Mouse (Mus musculus) forebrain, embryonic 13.5 days (tissue): ENCODE measurements around the gene Fam49a. TPM values are rescaled to one million over a fixed set of nuclear protein-coding genes. Genes with fewer than 3 reads are reported as not detected.
"Not testable (repeated sequence)": the region's sequence is repeated elsewhere in the genome, so short reads cannot be mapped to it uniquely, and the experiment has no call there.

Experiments
- ATAC-seq: fragments of 200-750 bp; cut with Nextera tagmentation; 2 replicates; pipeline ENCODE4 v1.8.0; 2017
- H3K27ac ChIP-seq: fragments of 300-500 bp; sonication (generic); 2 replicates; pipeline ENCODE4 v1.5.1; 2015; ENCODE audit warnings: inconsistent platforms, mild to moderate bottlenecking, moderate library complexity
- H3K27me3 ChIP-seq: fragments of 300-500 bp; sonication (generic); 2 replicates; pipeline ENCODE4 v1.6.1; 2015; ENCODE audit warnings: mild to moderate bottlenecking, inconsistent platforms
- H3K36me3 ChIP-seq: fragments of 300-500 bp; sonication (generic); 2 replicates; pipeline ENCODE4 v1.6.1; 2015; ENCODE audit warnings: mild to moderate bottlenecking, inconsistent platforms; ENCODE audit not compliant: poor library complexity, severe bottlenecking
- H3K4me1 ChIP-seq: fragments of 300-500 bp; sonication (generic); 2 replicates; pipeline ENCODE4 v1.6.1; 2015; ENCODE audit warnings: inconsistent platforms
- H3K4me2 ChIP-seq: fragments of 300-500 bp; sonication (generic); 2 replicates; pipeline ENCODE4 v1.6.1; 2015; ENCODE audit warnings: inconsistent platforms, mild to moderate bottlenecking, moderate library complexity
- H3K4me3 ChIP-seq: fragments of 300-500 bp; sonication (generic); 2 replicates; pipeline ENCODE4 v1.5.1; 2015; ENCODE audit warnings: mild to moderate bottlenecking, inconsistent platforms
- H3K9ac ChIP-seq: fragments of 300-500 bp; sonication (generic); 2 replicates; pipeline ENCODE4 v1.6.1; 2015; ENCODE audit warnings: mild to moderate bottlenecking, inconsistent platforms
- H3K9me3 ChIP-seq: fragments of 300-500 bp; sonication (generic); replicated peaks from 2 replicates; pipeline ENCODE4 v1.6.1; 2016; ENCODE audit warnings: inconsistent platforms
- WGBS: fragments of 180-500 bp; shearing (Covaris S2); methylation state at CpG from one replicate; pipeline ENCODE4 v1.1.7; 2015; 5-methylcytosine and 5-hydroxymethylcytosine counted together
- polyA plus RNA-seq: library from polyadenylated mRNA; unstranded; fragments of >200 nt; fragmentation: Nextera tagmentation; extraction: Ambion mirVana; gene quantifications from 2 replicates; pipeline ENCODE4 v1.2.1, GENCODE M21; 2015

The Fam49a gene
- polyA plus RNA-seq, 1 experiment from 2014 or later: 55.0 TPM

GRCm38 (mm10) chr12:12239502-12239901, 22.4 kb upstream of the Fam49a start:
- no peak for ATAC-seq
- 0 out of 2 replicates have a peak, but pooled peaks cover 3% of the 10 kb centered on the region for H3K4me1 ChIP-seq
- 68% methylated on average over 3 of the region's 3 CpGs for WGBS
- no peak overlapping the region for H3K27ac ChIP-seq
- no peak overlapping the region for H3K9ac ChIP-seq
- H3K4me3 ChIP-seq: no peak overlapping the region
- H3K4me2 ChIP-seq: no peak overlapping the region
- H3K36me3 ChIP-seq: no peaks in the 10 kb centered on the region
- H3K27me3 ChIP-seq: no peaks in the 10 kb centered on the region
- H3K9me3 ChIP-seq: no peaks in the 10 kb centered on the region

GRCm38 (mm10) chr12:12243148-12243547, 18.8 kb upstream of the Fam49a start:
- Histone ChIP-seq H3K4me1 (no peaks in the 10 kb centered on the region), H3K4me3 (no peak overlapping the region), H3K9ac (no peak overlapping the region), H3K27ac (no peak overlapping the region), H3K4me2 (no peak overlapping the region), H3K9me3 (no peaks in the 10 kb centered on the region), H3K36me3 (no peaks in the 10 kb centered on the region), H3K27me3 (no peaks in the 10 kb centered on the region)
- 67% methylated on average over 3 of the region's 3 CpGs for WGBS
- ATAC-seq: no peak

- not testable (repeated sequence) for H3K9ac ChIP-seq, H3K27ac ChIP-seq, ATAC-seq, H3K9me3 ChIP-seq, H3K36me3 ChIP-seq, H3K4me3 ChIP-seq, H3K4me2 ChIP-seq, H3K27me3 ChIP-seq, H3K4me1 ChIP-seq
- WGBS: 91% methylated on average over 4 of the region's 4 CpGs
Observed at GRCm38 (mm10) chr12:12247023-12247422, 14.9 kb upstream of the Fam49a start.

GRCm38 (mm10) chr12:12249521-12249920, 12.4 kb upstream of the Fam49a start:
- H3K27me3 ChIP-seq: no peaks in the 10 kb centered on the region
- no peaks in the 10 kb centered on the region for H3K9me3 ChIP-seq
- H3K4me3 ChIP-seq: no peak overlapping the region
- 63% methylated on average over 2 of the region's 2 CpGs for WGBS
- no peaks in the 10 kb centered on the region for H3K36me3 ChIP-seq
- H3K4me1 ChIP-seq: no peaks in the 10 kb centered on the region
- no peak overlapping the region for H3K4me2 ChIP-seq
- no peak overlapping the region for H3K9ac ChIP-seq
- H3K27ac ChIP-seq: no peak overlapping the region
- ATAC-seq: no peak

- 72% methylated on average over 5 of the region's 5 CpGs for WGBS
- Histone ChIP-seq H3K4me3 (no peak overlapping the region), H3K27ac (peak overlapping the region; percentile 60), H3K9me3 (no peaks in the 10 kb centered on the region), H3K36me3 (no peaks in the 10 kb centered on the region), H3K27me3 (no peaks in the 10 kb centered on the region), H3K9ac (no peak overlapping the region), H3K4me2 (no peak overlapping the region), H3K4me1 (no peaks in the 10 kb centered on the region)
- peak; percentile 65; the same call in 1 of the 2 replicates for ATAC-seq
Observed at GRCm38 (mm10) chr12:12253526-12253925, 8.4 kb upstream of the Fam49a start.

- Histone ChIP-seq H3K4me2 (no peak overlapping the region), H3K27me3 (no peaks in the 10 kb centered on the region), H3K27ac (peak overlapping the region; percentile 60), H3K4me1 (no peaks in the 10 kb centered on the region), H3K36me3 (no peaks in the 10 kb centered on the region), H3K9me3 (no peaks in the 10 kb centered on the region), H3K9ac (no peak overlapping the region), H3K4me3 (no peak overlapping the region)
- 62% methylated on average over 4 of the region's 4 CpGs for WGBS
- peak; percentile 91 for ATAC-seq
Observed at GRCm38 (mm10) chr12:12254139-12254538, 7.8 kb upstream of the Fam49a start.

GRCm38 (mm10) chr12:12260979-12261960, 669 bp upstream of the Fam49a start:
- H3K4me1 ChIP-seq: peaks cover 21% of the 10 kb centered on the region
- peak; percentile 39 for ATAC-seq
- H3K36me3 ChIP-seq: no peaks in the 10 kb centered on the region
- whole genome bisulfite sequencing: 70% methylated on average over 9 of the region's 9 CpGs
- H3K4me2 ChIP-seq: peak overlapping the region; percentile 81
- H3K9me3 ChIP-seq: no peaks in the 10 kb centered on the region
- H3K27ac ChIP-seq: no peak overlapping the region
- peak overlapping the region; percentile 70 for H3K4me3 ChIP-seq
- peak overlapping the region; percentile 90 for H3K9ac ChIP-seq
- no peaks in the 10 kb centered on the region for H3K27me3 ChIP-seq

GRCm38 (mm10) chr12:12263371-12263791, 1.4 kb downstream of the Fam49a start:
- H3K9ac ChIP-seq: peak overlapping the region; percentile 90
- H3K27me3 ChIP-seq: no peaks in the 10 kb centered on the region
- peak overlapping the region; percentile 70 for H3K4me3 ChIP-seq
- H3K36me3 ChIP-seq: no peaks in the 10 kb centered on the region
- peak overlapping the region; percentile 81 for H3K4me2 ChIP-seq
- peaks cover 21% of the 10 kb centered on the region for H3K4me1 ChIP-seq
- WGBS: 0% methylated on average over 1 of the region's 1 CpGs
- H3K27ac ChIP-seq: no peak overlapping the region
- ATAC-seq: peak; percentile 55
- H3K9me3 ChIP-seq: no peaks in the 10 kb centered on the region

GRCm38 (mm10) chr12:12264151-12264550, 2.2 kb downstream of the Fam49a start:
- no peak overlapping the region for H3K27ac ChIP-seq
- no peaks in the 10 kb centered on the region for H3K9me3 ChIP-seq
- H3K4me2 ChIP-seq: peak overlapping the region; percentile 81

GRCm38 (mm10) chr12:12266552-12266951, 4.6 kb downstream of the Fam49a start:
- no peak overlapping the region for H3K27ac ChIP-seq
- peaks cover 21% of the 10 kb centered on the region for H3K4me1 ChIP-seq
- no peaks in the 10 kb centered on the region for H3K9me3 ChIP-seq
- no peak overlapping the region for H3K4me3 ChIP-seq
- no peak for ATAC-seq
- WGBS: 75% methylated on average over 1 of the region's 1 CpGs
- no peaks in the 10 kb centered on the region for H3K36me3 ChIP-seq
- H3K9ac ChIP-seq: no peak overlapping the region
- no peaks in the 10 kb centered on the region for H3K27me3 ChIP-seq
- H3K4me2 ChIP-seq: no peak overlapping the region

More at GRCm38 (mm10) chr12:12264151-12264550, 2.2 kb downstream of the Fam49a start:
- ATAC-seq: no peak
- Histone ChIP-seq H3K4me3 (peak overlapping the region; percentile 70), H3K36me3 (no peaks in the 10 kb centered on the region), H3K4me1 (peaks cover 21% of the 10 kb centered on the region), H3K9ac (0 out of 2 replicates have a peak overlapping the region, but pooled peaks have one; percentile 90), H3K27me3 (no peaks in the 10 kb centered on the region)
- 85% methylated on average over 5 of the region's 5 CpGs for WGBS

GRCm38 (mm10) chr12:12270495-12270894, 8.6 kb downstream of the Fam49a start:
- H3K9me3 ChIP-seq: no peaks in the 10 kb centered on the region
- H3K4me3 ChIP-seq: no peak overlapping the region
- 87% methylated on average over 3 of the region's 3 CpGs for WGBS
- no peak overlapping the region for H3K9ac ChIP-seq
- H3K27ac ChIP-seq: no peak overlapping the region
- no peak overlapping the region for H3K4me2 ChIP-seq
- no peaks in the 10 kb centered on the region for H3K36me3 ChIP-seq
- H3K4me1 ChIP-seq: peaks cover 23% of the 10 kb centered on the region
- no peaks in the 10 kb centered on the region for H3K27me3 ChIP-seq
- ATAC-seq: no peak

- no peak overlapping the region for H3K4me2 ChIP-seq
- H3K27me3 ChIP-seq: no peaks in the 10 kb centered on the region
- no peak overlapping the region for H3K9ac ChIP-seq
- no peak overlapping the region for H3K4me3 ChIP-seq
- no peaks in the 10 kb centered on the region for H3K36me3 ChIP-seq
- peaks cover 23% of the 10 kb centered on the region for H3K4me1 ChIP-seq
- H3K9me3 ChIP-seq: no peaks in the 10 kb centered on the region
- no peak overlapping the region; the same call in 1 of the 2 replicates for H3K27ac ChIP-seq
- peak; percentile 92 for ATAC-seq
- WGBS: 25% methylated on average over 6 of the region's 6 CpGs
Observed at GRCm38 (mm10) chr12:12274115-12274514, 12.2 kb downstream of the Fam49a start.
